Mouse (Mus musculus) testis, adult 2 months (tissue): Measurements from ENCODE around the gene Cxcl3. TPM values are rescaled to one million over a fixed set of nuclear protein-coding genes. Genes with fewer than 3 reads are reported as not detected.

ENCODE experiments used
- H3K27ac ChIP-seq: fragments of 200-500 bp; 2 replicates; pipeline ENCODE4 v1.5.1; 2012; ENCODE audit warnings: low read depth, low read length; ENCODE audit not compliant: control insufficient read depth, insufficient read depth
- H3K27me3 ChIP-seq: fragments of 200-500 bp; 2 replicates; pipeline ENCODE4 v1.6.1; 2012; ENCODE audit warnings: mild to moderate bottlenecking, low read length, moderate library complexity; ENCODE audit not compliant: control insufficient read depth, insufficient read depth
- H3K36me3 ChIP-seq: fragments of 200-500 bp; 2 replicates; pipeline ENCODE4 v1.6.1; 2012; ENCODE audit warnings: mild to moderate bottlenecking, low read length; ENCODE audit not compliant: control insufficient read depth, insufficient read depth
- H3K4me1 ChIP-seq: fragments of 200-500 bp; 2 replicates; pipeline ENCODE4 v1.6.1; 2012; ENCODE audit warnings: low read length; ENCODE audit not compliant: control insufficient read depth, insufficient read depth
- H3K4me3 ChIP-seq: fragments of 200-500 bp; 2 replicates; pipeline ENCODE4 v1.5.1; 2012; ENCODE audit warnings: low read depth, mild to moderate bottlenecking, low read length, moderate library complexity, mixed read lengths; ENCODE audit not compliant: control insufficient read depth
- CTCF ChIP-seq: fragments of 200-500 bp; IDR thresholded peaks from 2 replicates; pipeline ENCODE4 v1.5.1; 2012; ENCODE audit warnings: low read depth, mild to moderate bottlenecking, inconsistent platforms, low read length, moderate library complexity; ENCODE audit not compliant: control insufficient read depth, insufficient read depth, insufficient replicate concordance
- POLR2A ChIP-seq: fragments of 200-500 bp; IDR thresholded peaks from 2 replicates; pipeline ENCODE4 v1.6.1; 2012; ENCODE audit warnings: low read depth, mild to moderate bottlenecking, inconsistent platforms, low read length, moderate library complexity; ENCODE audit not compliant: control insufficient read depth
- polyA plus RNA-seq: library from polyadenylated mRNA; depleted of rRNA; stranded (reverse); fragments of >200 nt; gene quantifications from 2 replicates; pipeline ENCODE4 v1.2.3, GENCODE M21; 2012

Cxcl3 gene
- polyA plus RNA-seq, 1 experiment: not detected

DNA sequence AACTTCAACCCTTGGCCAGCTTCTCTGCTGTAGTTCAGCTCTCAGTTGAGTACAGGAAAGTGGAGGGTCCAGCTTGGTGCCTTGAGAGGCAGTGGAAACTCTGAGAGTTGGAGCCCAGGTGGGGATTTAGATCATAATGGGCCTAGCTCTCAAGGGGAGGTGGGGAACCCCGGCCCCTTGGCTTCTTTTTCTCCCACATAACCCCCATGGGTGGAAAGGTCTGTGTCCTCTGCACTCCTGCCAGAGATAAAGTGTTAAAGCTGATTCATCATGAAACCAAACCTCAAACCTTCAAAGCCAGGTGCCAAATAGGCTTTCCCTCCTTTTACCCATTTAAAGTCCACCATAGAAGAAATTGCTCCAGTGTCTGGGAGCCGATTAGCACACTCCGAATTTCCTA, 24.1 kb upstream of the Cxcl3 start:
- Histone ChIP-seq H3K27me3 (no peaks in the 10 kb centered on the region), H3K4me1 (peaks cover 15% of the 10 kb centered on the region), H3K4me3 (no peak overlapping the region), H3K36me3 (no peaks in the 10 kb centered on the region), H3K27ac (no peak overlapping the region)
- no peak for TF ChIP-seq POLR2A
- TF ChIP-seq CTCF: no peak

- Histone ChIP-seq H3K4me1 (peaks cover 15% of the 10 kb centered on the region), H3K4me3 (no peak overlapping the region), H3K27ac (no peak overlapping the region), H3K36me3 (no peaks in the 10 kb centered on the region), H3K27me3 (no peaks in the 10 kb centered on the region)
- TF ChIP-seq POLR2A (no peak), CTCF (no peak)
Observed at GRCm38 (mm10) chr5:90763912-90764665, 21.8 kb upstream of the Cxcl3 start.

- Histone ChIP-seq H3K36me3 (no peaks in the 10 kb centered on the region), H3K4me1 (peaks cover 9% of the 10 kb centered on the region), H3K27me3 (no peaks in the 10 kb centered on the region), H3K27ac (no peak overlapping the region), H3K4me3 (no peak overlapping the region)
- TF ChIP-seq CTCF: no peak
- no peak for TF ChIP-seq POLR2A
Observed at GRCm38 (mm10) chr5:90765821-90766606, 19.9 kb upstream of the Cxcl3 start.

DNA sequence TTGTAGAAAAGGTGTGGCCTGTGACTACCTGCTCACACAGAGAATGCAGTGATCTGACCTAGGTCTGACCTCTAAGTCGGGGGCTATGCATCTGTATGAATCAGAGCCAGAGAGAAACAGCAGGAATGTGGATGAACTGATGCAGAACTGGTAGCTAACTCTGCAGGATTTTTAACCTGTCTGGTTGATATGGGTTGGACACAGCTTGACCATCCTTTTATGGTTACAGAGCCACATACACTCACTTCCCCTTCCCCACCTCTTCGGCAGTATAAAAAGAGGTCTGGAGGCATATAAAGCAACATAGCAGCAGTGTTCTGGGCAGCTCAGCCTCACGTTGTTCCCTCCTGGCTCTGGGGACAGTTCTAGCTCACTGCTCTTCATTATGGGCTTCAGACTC, 17.7 kb upstream of the Cxcl3 start, which contains the start of gene Ppbp:
Ppbp (plus strand) TSS at position 301 of the 400 bp plus-strand sequence.
- Histone ChIP-seq H3K36me3 (no peaks in the 10 kb centered on the region), H3K27ac (no peak within 1 kb of the TSS), H3K4me1 (peaks cover 7% of the 10 kb centered on the region; the same call in 1 of the 2 replicates), H3K4me3 (no peak within 1 kb of the TSS), H3K27me3 (no peaks in the 10 kb centered on the region)
- TF ChIP-seq POLR2A (no peak), CTCF (no peak)

GRCm38 (mm10) chr5:90771369-90771768, 14.5 kb upstream of the Cxcl3 start:
- H3K4me1 ChIP-seq: peaks cover 7% of the 10 kb centered on the region; the same call in 1 of the 2 replicates
- no peak overlapping the region for H3K27ac ChIP-seq
- no peaks in the 10 kb centered on the region for H3K36me3 ChIP-seq
- no peaks in the 10 kb centered on the region for H3K27me3 ChIP-seq
- no peak for TF ChIP-seq POLR2A
- no peak for TF ChIP-seq CTCF
- no peak overlapping the region for H3K4me3 ChIP-seq

DNA sequence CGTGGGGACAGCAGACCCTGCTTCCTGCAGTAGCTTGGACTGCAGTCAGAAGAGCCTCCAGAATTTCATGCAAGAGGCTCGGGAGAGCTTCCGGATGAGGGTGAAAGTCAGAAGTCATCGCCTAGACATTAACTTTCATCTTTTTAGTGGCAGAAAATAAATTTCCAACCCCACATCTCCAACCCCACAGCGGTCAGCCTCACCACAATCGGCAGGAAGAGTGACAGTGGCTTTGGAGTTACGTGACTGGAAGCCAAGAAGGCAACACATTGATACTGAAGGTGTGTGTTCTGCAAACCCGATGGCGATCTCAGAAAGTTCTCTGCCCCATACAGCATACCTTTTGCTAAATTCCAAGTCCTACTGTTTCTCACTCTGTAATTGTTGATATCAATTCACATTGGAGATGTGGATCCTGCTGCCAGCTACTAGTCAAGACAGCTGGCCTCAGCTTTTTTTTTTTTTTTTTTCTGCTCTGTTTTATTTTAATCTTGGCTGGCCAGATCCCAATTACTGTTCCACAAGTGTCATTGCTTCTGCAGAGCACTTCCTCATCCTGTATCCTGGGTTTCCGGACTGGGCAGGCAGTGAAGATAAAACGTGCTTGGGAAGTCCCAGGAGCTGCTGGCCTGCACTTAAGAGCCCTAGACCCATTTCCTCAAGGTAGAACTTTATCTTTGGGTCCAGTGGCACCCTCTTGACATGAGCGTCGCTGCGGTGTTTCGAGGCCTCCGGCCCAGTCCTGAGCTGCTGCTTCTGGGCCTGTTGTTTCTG, 13.8 kb upstream of the Cxcl3 start, which contains the start of gene Pf4:
Pf4 (plus strand) TSS at position 556 of the 774 bp plus-strand sequence.
- Histone ChIP-seq H3K27me3 (no peaks in the 10 kb centered on the region), H3K4me3 (peak within 1 kb of the TSS; percentile 2), H3K36me3 (no peaks in the 10 kb centered on the region), H3K4me1 (peaks cover 7% of the 10 kb centered on the region; the same call in 1 of the 2 replicates), H3K27ac (no peak within 1 kb of the TSS)
- TF ChIP-seq POLR2A: no peak
- TF ChIP-seq CTCF: no peak
